Mouse (Mus musculus): ENCODE measurements around the gene Trpm5.

- TF ChIP-seq EP300 (IDR thresholded peaks at IDR 0.05; ENCODE audit: low read depth) (no peak), CTCF (IDR thresholded peaks at IDR 0.05; ENCODE audit: low read depth) (no peak)
Measured at GRCm38 (mm10) chr7:143054612-143054965, 39.9 kb downstream of the Trpm5 start.

Measured in liver, postnatal 0 days (tissue).